29 mouse cellular contexts compared by ENCODE assay signal in genomic region chr1:43157907-43158306, GRCm38 (mm10). TPM values are rescaled to one million over a fixed set of nuclear protein-coding genes. Genes with fewer than 3 reads are reported as not detected.
DNase-seq lines count a peak whose midpoint lies in the region; ATAC-seq and TF ChIP-seq lines count a peak whose summit lies in the region.
"Had no signal": no experiment of that assay in that cellular context is flagged by ENCODE, and none has a peak within 500 bp of the region (broad histone marks: within the 10 kb centered on the region; RNA-seq: fewer than 3 reads in every experiment).

No protein-coding gene starts in this region.

- H3K4me2 ChIP-seq in heart, embryonic 16.5 days (ENCODE audit: low read depth, low read length), result no peak overlapping the region
- H3K4me2 ChIP-seq in kidney, embryonic 14.5 days (replicated peaks; ENCODE audit: low read depth, low read length), result no peak overlapping the region
- H3K4me2 ChIP-seq: embryonic facial prominence, embryonic 12.5 days; embryonic facial prominence, embryonic 15.5 days; hindbrain, embryonic 12.5 days; hindbrain, embryonic 15.5 days had no signal

- ATAC-seq in heart, embryonic 16.5 days (replicated peaks; ENCODE audit: extremely low read depth, insufficient read depth, low FRiP score), result no peak
- no peak for ATAC-seq in kidney, embryonic 14.5 days (ENCODE audit: low FRiP score, low TSS enrichment)
- ATAC-seq: CD4-positive, CD25-positive, alpha-beta regulatory T cell, adult 4 months; forebrain, embryonic 14.5 days; forebrain, postnatal 0 days; Patski had no signal

- no peak for TF ChIP-seq POLR2A in kidney, adult 2 months (IDR thresholded peaks at IDR 0.05; ENCODE audit: low read depth, low read length)

- peaks cover 15% of the 10 kb centered on the region; the same call in 1 of the 2 replicates for H3K36me3 ChIP-seq in heart, embryonic 16.5 days (ENCODE audit: control insufficient read depth, insufficient read depth)
- no peaks in the 10 kb centered on the region for H3K36me3 ChIP-seq in kidney, adult 2 months (ENCODE audit: control insufficient read depth, insufficient read depth, low read length)
- H3K36me3 ChIP-seq in kidney, embryonic 14.5 days (ENCODE audit: control insufficient read depth, insufficient read depth, low read length), result peaks cover 4% of the 10 kb centered on the region; the same call in 1 of the 2 replicates
- no peaks in the 10 kb centered on the region for H3K36me3 ChIP-seq in midbrain, embryonic 10.5 days
- H3K36me3 ChIP-seq: embryonic facial prominence, embryonic 12.5 days; embryonic facial prominence, embryonic 15.5 days; hindbrain, embryonic 12.5 days; hindbrain, embryonic 15.5 days had no signal

- no peaks in the 10 kb centered on the region for H3K27me3 ChIP-seq in heart, embryonic 16.5 days (ENCODE audit: control insufficient read depth, insufficient read depth, low read length)
- H3K27me3 ChIP-seq in kidney, adult 2 months (replicated peaks; ENCODE audit: control insufficient read depth, insufficient read depth, low read length), result no peaks in the 10 kb centered on the region
- H3K27me3 ChIP-seq in kidney, embryonic 14.5 days (ENCODE audit: control insufficient read depth, insufficient read depth, low read length), result no peaks in the 10 kb centered on the region
- peaks cover 11% of the 10 kb centered on the region for H3K27me3 ChIP-seq in midbrain, embryonic 10.5 days (ENCODE audit: low read depth, poor library complexity, severe bottlenecking)
- H3K27me3 ChIP-seq: embryonic facial prominence, embryonic 12.5 days; embryonic facial prominence, embryonic 15.5 days; heart, embryonic 12.5 days; hindbrain, embryonic 12.5 days; hindbrain, embryonic 15.5 days; Patski had no signal

- 79% methylated on average over 2 of the region's 2 CpGs for WGBS in heart, embryonic 16.5 days
- 76% methylated on average over 2 of the region's 2 CpGs for WGBS in kidney, adult 2 months
- WGBS in kidney, embryonic 14.5 days, result 78% methylated on average over 2 of the region's 2 CpGs
- WGBS in midbrain, embryonic 10.5 days, result 91% methylated on average over 2 of the region's 2 CpGs

- no peak overlapping the region for H3K4me3 ChIP-seq in heart, embryonic 16.5 days (ENCODE audit: low read length)
- H3K4me3 ChIP-seq in kidney, adult 2 months (ENCODE audit: insufficient read depth, low read depth, low read length), result no peak overlapping the region
- no peak overlapping the region for H3K4me3 ChIP-seq in kidney, embryonic 14.5 days (ENCODE audit: low read length)
- H3K4me3 ChIP-seq in midbrain, embryonic 10.5 days, result no peak overlapping the region
- H3K4me3 ChIP-seq: embryonic facial prominence, embryonic 12.5 days; embryonic facial prominence, embryonic 15.5 days; gastrocnemius, adult 2 months; heart, embryonic 12.5 days; hindbrain, embryonic 12.5 days; hindbrain, embryonic 15.5 days had no signal

- peak overlapping the region; percentile 5 for H3K27ac ChIP-seq in heart, embryonic 16.5 days (ENCODE audit: low read length)
- H3K27ac ChIP-seq in kidney, adult 2 months (ENCODE audit: insufficient read depth, low read depth, low read length), result peak overlapping the region; percentile 46; the same call in 1 of the 2 replicates
- no peak overlapping the region for H3K27ac ChIP-seq in kidney, embryonic 14.5 days (ENCODE audit: low read depth, low read length)
- no peak overlapping the region for H3K27ac ChIP-seq in midbrain, embryonic 10.5 days (replicated peaks)
- H3K27ac ChIP-seq: embryonic facial prominence, embryonic 12.5 days; embryonic facial prominence, embryonic 15.5 days; gastrocnemius, adult 2 months; hindbrain, embryonic 12.5 days; hindbrain, embryonic 15.5 days had no signal

- no peak overlapping the region for H3K9ac ChIP-seq in heart, embryonic 16.5 days (ENCODE audit: low read length)
- no peak overlapping the region for H3K9ac ChIP-seq in kidney, embryonic 14.5 days (ENCODE audit: low read depth, low read length)
- H3K9ac ChIP-seq: embryonic facial prominence, embryonic 12.5 days; embryonic facial prominence, embryonic 15.5 days; forebrain, postnatal 0 days; heart, embryonic 12.5 days; hindbrain, embryonic 12.5 days; hindbrain, embryonic 15.5 days had no signal

- intact Hi-C loops in heart, postnatal 36 days (cut with DNase I), result no loop called here

- no peaks in the 10 kb centered on the region for H3K9me3 ChIP-seq in heart, embryonic 16.5 days (replicated peaks; ENCODE audit: control insufficient read depth, low read length)
- H3K9me3 ChIP-seq in kidney, embryonic 14.5 days (ENCODE audit: control insufficient read depth, low read length), result no peaks in the 10 kb centered on the region
- H3K9me3 ChIP-seq in midbrain, embryonic 10.5 days (replicated peaks), result no peaks in the 10 kb centered on the region
- H3K9me3 ChIP-seq: embryonic facial prominence, embryonic 12.5 days; embryonic facial prominence, embryonic 15.5 days; hindbrain, embryonic 12.5 days; hindbrain, embryonic 15.5 days had no signal

- TF ChIP-seq CTCF in kidney, adult 2 months (conservative IDR thresholded peaks at IDR 0.05; ENCODE audit: insufficient read depth, insufficient read length, low read depth, low read length), result no peak

- DNase-seq in heart, postnatal 36 days, result no peak
- peak; percentile 51 for DNase-seq in kidney, adult 2 months
- DNase-seq in NIH3T3 (ENCODE audit: low read depth) (peak; percentile 8), adipocyte (ENCODE audit: low spot score) (peak; percentile 31)
- DNase-seq in midbrain, embryonic 10.5 days (ENCODE audit: low spot score), result no peak
- DNase-seq in Muller cell, postnatal 12 days (ENCODE audit: inconsistent ontology term), result no peak
- DNase-seq: adrenal gland, adult 2 months; adrenal gland, postnatal 14 days; cerebellum, adult 11 months; cerebellum, adult 2 months; cerebellum, adult 9-11 months; cerebellum, postnatal 25 days; forebrain, postnatal 0 days; gastrocnemius, adult 2 months; gastrocnemius, postnatal 25 days; heart, adult 18-20 months; heart, postnatal 10 days had no signal

- H3K4me1 ChIP-seq in heart, embryonic 16.5 days (ENCODE audit: control insufficient read depth, insufficient read depth, low read length), result peaks cover 71% of the 10 kb centered on the region
- H3K4me1 ChIP-seq in kidney, adult 2 months (ENCODE audit: control insufficient read depth, insufficient read depth, low read length), result no peaks in the 10 kb centered on the region
- no peaks in the 10 kb centered on the region for H3K4me1 ChIP-seq in kidney, embryonic 14.5 days (ENCODE audit: control insufficient read depth, insufficient read depth, low read length)
- H3K4me1 ChIP-seq in midbrain, embryonic 10.5 days, result peaks cover 4% of the 10 kb centered on the region

RNA-seq across cellular contexts. Expression of gene Fhl2, which starts 38.9 kb away (rescaled TPM):
- polyA plus RNA-seq in heart, embryonic 16.5 days (2015; fragmentation: Nextera tagmentation; extraction: Ambion mirVana), result 426 and 443 TPM in 2 replicates
- 1,000 to 10,000 TPM; 1,415 to 1,925 TPM for total RNA-seq in heart, postnatal 36 days (2021)
- 45.3 and 48.1 TPM in 2 replicates for polyA plus RNA-seq in kidney, adult 2 months (2012; rRNA removed)
- polyA plus RNA-seq in kidney, embryonic 14.5 days (2014; fragmentation: Nextera tagmentation; extraction: Ambion mirVana), result 74.1 and 87.6 TPM in 2 replicates
- polyA plus RNA-seq in midbrain, embryonic 10.5 days (2016; fragmentation: Nextera tagmentation; extraction: Ambion mirVana), result 6.8 and 7.1 TPM in 2 replicates
- total RNA-seq: hematopoietic stem cell, adult 5-6 weeks; MEL had no signal

RNA-seq across cellular contexts. Expression of gene AI597479, which starts 59.4 kb away (rescaled TPM):
- 24.5 and 24.8 TPM in 2 replicates for polyA plus RNA-seq in heart, embryonic 16.5 days (2015; fragmentation: Nextera tagmentation; extraction: Ambion mirVana)
- 10 to 100 TPM; 17.6 to 19.9 TPM for total RNA-seq in heart, postnatal 36 days (2021)
- 4.0 and 5.0 TPM in 2 replicates for polyA plus RNA-seq in kidney, adult 2 months (2012; rRNA removed)
- 21.0 and 34.1 TPM in 2 replicates for polyA plus RNA-seq in kidney, embryonic 14.5 days (2014; fragmentation: Nextera tagmentation; extraction: Ambion mirVana)
- polyA plus RNA-seq in midbrain, embryonic 10.5 days (2016; fragmentation: Nextera tagmentation; extraction: Ambion mirVana), result 41.3 and 43.8 TPM in 2 replicates

RNA-seq across cellular contexts. Expression of gene Tgfbrap1, which starts 59.5 kb away (rescaled TPM):
- polyA plus RNA-seq in heart, embryonic 16.5 days (2015; fragmentation: Nextera tagmentation; extraction: Ambion mirVana), result 7.2 and 7.3 TPM in 2 replicates
- total RNA-seq in heart, postnatal 36 days (2021), result 10 to 100 TPM; 14.9 to 15.3 TPM
- 33.4 and 35.1 TPM in 2 replicates for polyA plus RNA-seq in kidney, adult 2 months (2012; rRNA removed)
- polyA plus RNA-seq in kidney, embryonic 14.5 days (2014; fragmentation: Nextera tagmentation; extraction: Ambion mirVana), result 6.7 and 13.6 TPM in 2 replicates
- 13.5 and 14.8 TPM in 2 replicates for polyA plus RNA-seq in midbrain, embryonic 10.5 days (2016; fragmentation: Nextera tagmentation; extraction: Ambion mirVana)

Comparison
In these comparisons a context has a peak if more than half of its experiments do, and no peak if none do; other contexts are left out.
1. H3K27ac ChIP-seq: peak in heart, embryonic 16.5 days (single experiment) and kidney, adult 2 months (single experiment); none in kidney, embryonic 14.5 days (single experiment) and midbrain, embryonic 10.5 days (single experiment).
2. DNase-seq: peak in kidney, adult 2 months (single experiment), NIH3T3 (single experiment) and adipocyte (single experiment); none in heart, postnatal 36 days (0 of 2), midbrain, embryonic 10.5 days (single experiment) and Muller cell, postnatal 12 days (single experiment).